Mouse (Mus musculus) heart, embryonic 12.5 days (tissue): Measurements from ENCODE around the gene Sgtb. TPM values are rescaled to one million over a fixed set of nuclear protein-coding genes. Genes with fewer than 3 reads are reported as not detected.
A peak's percentile ranks its signal among the peaks of the same experiment; 100 is the strongest.

Source experiments
- ATAC-seq: fragments of 200-750 bp; cut with Nextera tagmentation; 2 replicates; pipeline ENCODE4 v1.8.0; 2017; ENCODE audit warnings: moderate TSS enrichment, moderate library complexity; ENCODE audit not compliant: insufficient number of reproducible peaks, low FRiP score
- H3K27ac ChIP-seq: fragments of 300-500 bp; sonication (generic); 2 replicates; pipeline ENCODE4 v1.5.1; 2016; ENCODE audit warnings: mild to moderate bottlenecking, moderate library complexity; ENCODE audit not compliant: poor library complexity, severe bottlenecking
- H3K27me3 ChIP-seq: fragments of 300-500 bp; sonication (generic); replicated peaks from 2 replicates; pipeline ENCODE4 v1.6.1; 2016; ENCODE audit warnings: mild to moderate bottlenecking, moderate library complexity
- H3K36me3 ChIP-seq: fragments of 300-500 bp; sonication (generic); 2 replicates; pipeline ENCODE4 v1.6.1; 2016; ENCODE audit warnings: mild to moderate bottlenecking, moderate library complexity
- H3K4me1 ChIP-seq: fragments of 300-500 bp; sonication (generic); replicated peaks from 2 replicates; pipeline ENCODE4 v1.6.1; 2016; ENCODE audit warnings: mild to moderate bottlenecking
- H3K4me2 ChIP-seq: fragments of 300-500 bp; sonication (generic); 2 replicates; pipeline ENCODE4 v1.6.1; 2016; ENCODE audit warnings: mild to moderate bottlenecking, moderate library complexity
- H3K4me3 ChIP-seq: fragments of 300-500 bp; sonication (generic); 2 replicates; pipeline ENCODE4 v1.5.1; 2016; ENCODE audit warnings: mild to moderate bottlenecking
- H3K9ac ChIP-seq: fragments of 300-500 bp; sonication (generic); 2 replicates; pipeline ENCODE4 v1.6.1; 2016; ENCODE audit warnings: mild to moderate bottlenecking, moderate library complexity
- H3K9me3 ChIP-seq: fragments of 300-500 bp; sonication (generic); replicated peaks from 2 replicates; pipeline ENCODE4 v1.6.1; 2016; ENCODE audit warnings: mild to moderate bottlenecking, moderate library complexity
- WGBS: fragments of 180-500 bp; shearing (Covaris S2); methylation state at CpG from one replicate; pipeline ENCODE4 v1.1.7; 2016; 5-methylcytosine and 5-hydroxymethylcytosine counted together
- polyA plus RNA-seq: library from polyadenylated mRNA; unstranded; fragments of >200 nt; fragmentation: Nextera tagmentation; extraction: Ambion mirVana; gene quantifications from 2 replicates; pipeline ENCODE4 v1.2.1, GENCODE M21; 2016

The Sgtb gene
- polyA plus RNA-seq, 1 experiment from 2014 or later: 2.5 TPM

DNA sequence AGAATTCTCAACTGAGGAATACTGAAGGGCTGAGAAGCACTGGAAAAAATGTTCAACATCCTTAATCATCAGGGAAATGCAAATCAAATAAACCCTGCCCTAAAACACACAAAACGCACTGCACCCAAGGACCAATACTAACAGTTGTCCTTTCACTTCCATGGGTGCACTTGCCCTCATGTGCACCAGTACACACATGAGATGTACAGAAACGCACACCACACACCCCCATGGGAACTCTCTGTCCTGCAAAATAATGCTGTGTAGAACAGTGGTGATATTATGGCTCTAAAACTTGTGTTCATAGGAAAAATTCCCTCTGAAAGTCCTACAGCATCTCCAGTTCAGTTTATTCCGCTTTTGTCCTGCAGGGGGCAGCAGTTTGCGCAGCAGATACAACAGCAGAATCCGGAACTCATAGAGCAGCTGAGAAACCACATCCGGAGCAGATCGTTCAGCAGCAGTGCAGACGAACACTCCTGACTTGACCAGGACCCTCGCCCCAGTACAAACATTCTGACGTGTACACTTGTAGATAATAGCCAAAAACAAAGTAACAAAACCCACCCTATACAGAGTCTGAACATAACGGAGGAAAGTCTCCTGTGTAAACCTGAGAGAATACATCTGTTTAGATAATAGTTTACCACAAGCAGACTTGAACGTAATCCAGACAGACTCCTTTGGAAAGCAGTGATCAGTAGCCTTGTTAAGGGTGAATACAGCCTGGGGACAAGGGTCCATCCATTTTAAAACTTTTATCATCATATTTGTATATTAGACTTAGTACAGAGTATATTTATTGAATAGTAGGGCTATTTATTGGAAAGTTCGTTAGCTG, 30.0 kb downstream of the Sgtb start:
- peaks cover 29% of the 10 kb centered on the region for H3K36me3 ChIP-seq
- 36% methylated on average over 13 of the region's 13 CpGs for WGBS
- peak overlapping the region; percentile 39 for H3K4me2 ChIP-seq

DNA sequence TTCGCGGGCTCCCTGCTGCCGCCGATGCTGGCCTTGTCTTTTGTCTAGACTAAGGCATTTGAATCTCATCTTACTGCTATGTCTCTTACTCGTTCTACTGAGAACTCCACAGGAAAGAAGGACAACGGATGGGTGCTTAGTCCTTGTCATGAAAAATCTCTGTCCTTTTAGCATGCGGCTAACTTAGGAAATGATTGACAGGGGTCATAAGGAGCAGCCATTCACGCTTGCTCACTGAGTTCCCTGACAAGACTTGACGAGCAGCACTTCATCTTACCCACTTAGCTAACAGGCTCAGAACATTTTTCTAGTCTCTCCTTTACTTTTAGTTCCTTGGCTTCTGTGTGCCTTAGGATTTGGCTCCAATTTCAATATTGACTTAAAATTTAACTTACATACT, 35.3 kb downstream of the Sgtb start:
- Histone ChIP-seq H3K9ac (no peak overlapping the region), H3K36me3 (peaks cover 74% of the 10 kb centered on the region), H3K4me2 (no peak overlapping the region), H3K27ac (no peak overlapping the region), H3K27me3 (no peaks in the 10 kb centered on the region), H3K4me1 (no peaks in the 10 kb centered on the region), H3K4me3 (no peak overlapping the region), H3K9me3 (no peaks in the 10 kb centered on the region)
- ATAC-seq: no peak
- WGBS: 80% methylated on average over 9 of the region's 9 CpGs

More for the DNA sequence above, 30.0 kb downstream of the Sgtb start:
- no peaks in the 10 kb centered on the region for H3K9me3 ChIP-seq
- ATAC-seq: no peak
- no peak overlapping the region for H3K27ac ChIP-seq
- H3K9ac ChIP-seq: no peak overlapping the region
- H3K27me3 ChIP-seq: no peaks in the 10 kb centered on the region
- 0 out of 2 replicates have a peak, but pooled peaks cover 3% of the 10 kb centered on the region for H3K4me1 ChIP-seq
- H3K4me3 ChIP-seq: no peak overlapping the region

DNA sequence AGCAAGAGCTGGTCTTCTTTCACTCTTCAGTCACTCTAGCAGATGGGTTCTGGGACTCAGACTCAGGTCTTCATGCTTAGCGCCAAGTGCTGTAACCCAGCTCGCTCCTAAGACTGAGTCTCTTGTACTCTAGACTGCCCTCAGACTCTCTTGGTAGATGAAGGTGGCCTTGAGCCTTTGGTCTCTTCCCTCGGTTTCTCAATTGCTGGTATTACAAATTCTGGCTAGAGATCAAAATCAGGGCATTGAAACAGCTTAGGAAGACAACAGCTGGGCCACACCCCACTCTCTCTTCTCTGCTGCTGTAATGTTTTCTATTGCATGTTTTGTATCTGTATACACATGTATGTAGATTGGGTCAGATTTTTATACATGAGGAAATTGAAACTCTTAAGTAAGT, 36.1 kb downstream of the Sgtb start:
- Histone ChIP-seq H3K27me3 (no peaks in the 10 kb centered on the region), H3K4me3 (no peak overlapping the region), H3K27ac (no peak overlapping the region), H3K9me3 (no peaks in the 10 kb centered on the region), H3K4me1 (no peaks in the 10 kb centered on the region), H3K36me3 (peaks cover 69% of the 10 kb centered on the region), H3K4me2 (no peak overlapping the region), H3K9ac (no peak overlapping the region)
- ATAC-seq: no peak
- 94% methylated on average over 3 of the region's 3 CpGs for WGBS

DNA sequence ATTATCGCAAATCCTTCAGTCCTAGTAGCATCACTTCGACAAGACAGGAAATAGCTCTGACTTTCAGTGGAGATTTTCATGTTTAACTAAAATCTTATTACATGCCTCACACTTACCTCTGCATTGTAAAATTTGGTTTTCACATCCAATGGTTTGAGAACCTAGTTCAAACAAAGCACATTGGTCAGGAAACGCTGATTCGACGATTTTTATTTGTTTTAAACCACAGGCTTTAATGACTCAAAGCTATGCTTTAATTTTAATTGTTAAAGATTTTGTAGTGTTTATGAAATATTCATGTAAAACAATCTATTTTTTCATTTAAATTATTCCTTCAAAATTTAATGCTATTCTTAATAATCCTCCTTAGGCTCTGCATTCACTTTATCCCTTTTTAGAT, 44.6 kb downstream of the Sgtb start:
- no peaks in the 10 kb centered on the region for H3K4me1 ChIP-seq
- no peak for ATAC-seq
- H3K27ac ChIP-seq: no peak overlapping the region
- no peaks in the 10 kb centered on the region for H3K27me3 ChIP-seq
- H3K4me2 ChIP-seq: no peak overlapping the region
- H3K4me3 ChIP-seq: no peak overlapping the region
- 95% methylated on average over 5 of the region's 5 CpGs for WGBS
- peaks cover 38% of the 10 kb centered on the region for H3K36me3 ChIP-seq
- no peaks in the 10 kb centered on the region for H3K9me3 ChIP-seq
- H3K9ac ChIP-seq: no peak overlapping the region

DNA sequence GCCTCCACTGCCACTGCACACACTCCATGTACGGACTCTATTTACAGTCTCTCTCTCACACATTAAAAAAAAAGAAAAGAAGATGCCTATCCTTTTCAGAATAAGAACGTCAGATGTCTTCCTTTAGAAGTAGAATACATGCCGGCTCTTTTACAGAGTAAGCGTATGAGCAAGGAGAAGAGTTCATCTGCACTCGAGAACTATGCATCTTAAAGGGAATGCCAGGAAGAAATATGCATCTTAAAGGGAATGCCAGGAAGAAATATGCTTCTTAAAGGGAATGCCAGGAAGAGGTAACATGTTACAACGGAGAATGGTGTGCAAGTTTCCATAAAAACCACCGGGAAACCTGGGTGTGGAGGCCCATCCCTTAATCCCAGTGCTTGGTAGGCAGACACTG, 45.6 kb downstream of the Sgtb start:
- H3K9me3 ChIP-seq: no peaks in the 10 kb centered on the region
- WGBS: 92% methylated on average over 7 of the region's 7 CpGs
- peaks cover 42% of the 10 kb centered on the region for H3K36me3 ChIP-seq
- ATAC-seq: no peak
- no peak overlapping the region for H3K4me3 ChIP-seq
- H3K9ac ChIP-seq: no peak overlapping the region
- H3K4me2 ChIP-seq: no peak overlapping the region
- H3K4me1 ChIP-seq: no peaks in the 10 kb centered on the region
- no peaks in the 10 kb centered on the region for H3K27me3 ChIP-seq
- H3K27ac ChIP-seq: no peak overlapping the region

DNA sequence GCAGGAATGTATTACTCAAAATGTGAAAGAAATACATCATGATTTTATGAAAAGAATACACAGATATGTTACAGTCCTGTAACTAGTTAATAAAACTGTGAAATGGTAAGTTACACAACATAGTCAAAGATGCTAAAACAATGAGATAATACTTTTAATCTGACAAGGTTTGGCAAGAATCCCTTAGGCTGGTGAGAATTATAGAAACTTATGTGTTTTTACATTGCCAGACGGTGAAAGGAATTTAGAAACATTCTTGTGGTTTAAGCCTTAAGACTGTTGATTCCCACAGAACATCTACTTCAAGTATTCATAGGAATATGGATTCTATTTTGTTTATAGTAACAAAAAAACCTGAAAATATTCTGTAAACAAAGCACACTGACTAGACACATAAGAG, 46.1 kb downstream of the Sgtb start:
- Histone ChIP-seq H3K36me3 (peaks cover 47% of the 10 kb centered on the region), H3K4me3 (no peak overlapping the region), H3K4me1 (no peaks in the 10 kb centered on the region), H3K9me3 (no peaks in the 10 kb centered on the region), H3K4me2 (no peak overlapping the region), H3K27me3 (no peaks in the 10 kb centered on the region), H3K27ac (no peak overlapping the region), H3K9ac (no peak overlapping the region)
- ATAC-seq: no peak
- 77% methylated on average over 1 of the region's 1 CpGs for WGBS

DNA sequence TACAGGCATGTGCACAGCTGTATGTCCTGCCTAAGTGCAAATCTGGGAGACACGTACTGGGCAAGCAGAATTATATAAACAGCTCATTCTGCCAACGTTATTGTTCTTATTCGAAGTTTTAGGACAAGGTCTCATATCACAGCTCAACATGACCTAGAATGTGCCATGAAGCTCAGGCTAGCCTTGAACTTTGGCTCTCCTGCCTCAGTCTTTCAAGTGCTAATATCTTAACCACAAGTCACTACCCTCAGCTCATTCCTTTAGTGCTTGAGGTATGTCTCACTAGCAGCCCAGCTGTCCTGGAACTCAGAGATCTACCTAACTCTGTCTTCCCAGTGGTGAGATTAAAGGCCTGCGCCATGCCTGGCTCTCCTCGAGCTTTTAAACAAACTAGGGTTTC, 62.2 kb downstream of the Sgtb start:
- Histone ChIP-seq H3K27ac (no peak overlapping the region), H3K27me3 (no peaks in the 10 kb centered on the region), H3K36me3 (peaks cover 22% of the 10 kb centered on the region), H3K4me1 (peaks cover 7% of the 10 kb centered on the region), H3K9ac (no peak overlapping the region), H3K9me3 (peaks cover 3% of the 10 kb centered on the region; the same call in 1 of the 2 replicates), H3K4me2 (no peak overlapping the region), H3K4me3 (no peak overlapping the region)
- ATAC-seq: no peak
- WGBS: 89% methylated on average over 5 of the region's 5 CpGs

DNA sequence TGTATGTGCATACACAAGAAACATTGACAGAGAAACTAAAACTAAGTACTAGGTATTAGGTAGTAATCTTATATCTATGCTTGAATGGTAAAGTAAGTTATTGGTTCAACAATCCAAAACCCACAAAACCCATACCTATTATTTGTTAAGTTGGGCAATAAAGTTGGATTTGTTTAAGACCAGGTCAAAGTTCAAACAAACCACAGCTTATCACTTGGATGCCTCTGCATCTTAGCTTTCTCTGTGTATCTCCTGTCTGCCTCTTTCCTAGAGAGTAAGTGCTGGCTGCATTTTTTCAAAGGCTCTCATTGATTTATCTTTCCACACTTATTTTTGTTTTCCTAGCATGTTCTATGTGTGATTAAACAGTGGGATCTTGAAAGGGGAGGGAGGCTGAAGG, 63.0 kb downstream of the Sgtb start:
- peaks cover 9% of the 10 kb centered on the region for H3K4me1 ChIP-seq
- H3K4me2 ChIP-seq: no peak overlapping the region
- H3K27ac ChIP-seq: no peak overlapping the region
- no peak for ATAC-seq
- H3K36me3 ChIP-seq: peaks cover 16% of the 10 kb centered on the region
- H3K4me3 ChIP-seq: no peak overlapping the region
- no peak overlapping the region for H3K9ac ChIP-seq
- peaks cover 3% of the 10 kb centered on the region; the same call in 1 of the 2 replicates for H3K9me3 ChIP-seq
- no peaks in the 10 kb centered on the region for H3K27me3 ChIP-seq

DNA sequence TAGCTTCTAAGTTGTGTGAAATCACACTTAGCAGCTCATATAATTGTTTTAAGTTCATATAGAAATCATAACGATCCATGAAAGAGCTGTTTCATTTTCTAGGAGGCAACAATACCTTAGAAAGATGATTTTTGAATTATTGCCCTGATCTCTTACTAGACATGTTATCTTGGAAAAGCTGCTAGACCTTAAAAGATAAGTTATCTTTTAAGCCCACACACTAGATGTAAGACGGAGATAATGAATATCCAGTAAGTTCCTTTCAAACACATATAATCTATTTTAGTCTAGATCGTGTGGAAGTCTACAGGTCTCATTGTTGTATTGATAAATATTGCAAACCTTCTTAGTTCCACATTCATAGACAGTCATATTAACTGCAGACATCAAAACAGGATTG, 67.3 kb downstream of the Sgtb start:
- no peak overlapping the region for H3K27ac ChIP-seq
- H3K9ac ChIP-seq: no peak overlapping the region
- 64% methylated on average over 3 of the region's 3 CpGs for WGBS
- peak overlapping the region; percentile 29 for H3K4me3 ChIP-seq
- H3K9me3 ChIP-seq: no peaks in the 10 kb centered on the region
- H3K27me3 ChIP-seq: no peaks in the 10 kb centered on the region
- H3K4me2 ChIP-seq: peak overlapping the region; percentile 60
- no peak for ATAC-seq
- peaks cover 5% of the 10 kb centered on the region; the same call in 1 of the 2 replicates for H3K36me3 ChIP-seq
- peaks cover 9% of the 10 kb centered on the region for H3K4me1 ChIP-seq

DNA sequence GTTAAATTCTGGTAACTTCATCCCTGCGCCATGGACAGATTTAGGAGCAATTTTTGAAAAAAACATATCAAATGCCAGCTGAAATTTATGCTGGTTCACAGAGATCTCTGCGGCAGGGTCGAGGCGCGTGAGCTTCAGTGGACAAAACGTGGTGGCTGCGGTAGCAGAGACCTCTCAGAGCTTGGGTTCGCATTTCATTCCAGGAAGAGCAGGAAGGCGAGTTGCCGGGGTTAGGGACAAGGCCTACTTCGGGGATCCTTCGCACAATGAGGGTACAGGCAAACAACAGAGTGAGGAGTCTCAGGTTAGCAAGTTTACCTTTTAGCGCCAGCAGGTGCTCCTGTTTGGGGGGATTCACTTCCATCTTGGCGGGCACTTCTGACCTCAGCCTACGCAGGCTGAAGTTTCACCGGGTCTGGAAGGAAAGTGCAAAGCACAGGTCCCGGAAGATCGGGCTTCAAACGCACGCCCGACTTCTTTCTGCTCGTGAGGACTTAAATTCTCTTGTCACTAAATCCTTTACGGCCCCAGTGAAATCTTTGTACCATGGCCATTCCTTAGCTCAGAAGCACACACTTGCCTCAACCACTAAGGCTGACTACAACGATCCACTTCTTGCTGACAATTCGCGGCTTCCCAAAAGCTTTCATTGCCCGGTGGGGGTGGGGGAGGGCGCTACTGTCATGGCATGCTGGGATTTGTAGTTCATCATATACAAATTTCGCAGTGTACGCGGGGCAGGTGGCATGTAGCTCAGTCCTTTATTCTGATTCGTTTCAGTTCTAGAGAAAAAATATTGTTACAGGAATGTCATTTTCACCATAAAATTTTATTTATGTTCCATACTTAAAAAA, 68.5 kb downstream of the Sgtb start, which contains the start of gene Trappc13:
Trappc13 (minus strand) TSS at position 674 of the 854 bp plus-strand sequence.
- Histone ChIP-seq H3K36me3 (peaks cover 10% of the 10 kb centered on the region; the same call in 1 of the 2 replicates), H3K27ac (peak within 1 kb of the TSS; percentile 82), H3K4me1 (peaks cover 5% of the 10 kb centered on the region), H3K4me2 (peak within 1 kb of the TSS; percentile 71), H3K4me3 (peak within 1 kb of the TSS; percentile 72), H3K27me3 (no peaks in the 10 kb centered on the region), H3K9me3 (no peaks in the 10 kb centered on the region), H3K9ac (peak within 1 kb of the TSS; percentile 91)
- WGBS: under 1% methylated on average over 32 of the region's 32 CpGs
- peak; percentile 89 for ATAC-seq

DNA sequence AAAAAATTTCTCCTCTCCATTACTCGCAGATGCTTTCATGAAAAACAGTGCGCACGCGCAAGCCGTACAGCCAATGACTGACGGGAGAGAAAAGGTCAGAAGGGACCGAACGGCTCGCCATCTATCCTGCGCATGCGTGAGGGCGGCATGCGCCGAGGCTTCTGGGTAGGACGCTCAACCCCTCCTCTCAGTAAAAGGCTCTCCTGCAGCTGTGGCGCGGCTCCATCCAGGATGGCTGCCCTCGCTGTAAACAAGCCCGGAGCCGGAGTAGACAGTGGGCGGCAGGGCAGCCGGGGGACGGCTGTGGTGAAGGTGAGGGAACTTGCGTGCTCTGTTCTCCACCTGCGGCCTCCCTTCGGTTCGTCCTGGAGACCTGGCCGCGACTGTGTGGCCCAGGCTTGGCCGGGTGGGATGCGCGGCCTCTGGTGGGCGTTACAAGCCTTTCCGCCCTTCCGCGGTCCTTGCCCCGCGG, 69.1 kb downstream of the Sgtb start, which contains the start of gene Trim23:
Trim23 (plus strand) TSS at position 148 of the 472 bp plus-strand sequence.
- H3K9ac ChIP-seq: peak within 1 kb of the TSS; percentile 91
- H3K27me3 ChIP-seq: no peaks in the 10 kb centered on the region
- under 1% methylated on average over 38 of the region's 38 CpGs for WGBS
- peaks cover 5% of the 10 kb centered on the region for H3K4me1 ChIP-seq
- peak within 1 kb of the TSS; percentile 82 for H3K27ac ChIP-seq
- peak within 1 kb of the TSS; percentile 71 for H3K4me2 ChIP-seq
- ATAC-seq: peak; percentile 100
- no peaks in the 10 kb centered on the region for H3K9me3 ChIP-seq
- H3K4me3 ChIP-seq: peak within 1 kb of the TSS; percentile 72
- H3K36me3 ChIP-seq: peaks cover 15% of the 10 kb centered on the region; the same call in 1 of the 2 replicates
